Mouse (Mus musculus) embryonic facial prominence, embryonic 12.5 days (tissue): ENCODE results near the gene Plvap. TPM values are rescaled to one million over a fixed set of nuclear protein-coding genes. Genes with fewer than 3 reads are reported as not detected.

ENCODE experiments used
- ATAC-seq: fragments of 200-750 bp; cut with Nextera tagmentation; 2 replicates; pipeline ENCODE4 v1.8.0; 2017; ENCODE audit not compliant: insufficient number of reproducible peaks, insufficient read depth, low FRiP score, low TSS enrichment
- H3K27ac ChIP-seq: fragments of 300-500 bp; sonication (generic); 2 replicates; pipeline ENCODE4 v1.5.1; 2016; ENCODE audit warnings: mild to moderate bottlenecking
- H3K27me3 ChIP-seq: fragments of 300-500 bp; sonication (generic); 2 replicates; pipeline ENCODE4 v1.6.1; 2016; ENCODE audit warnings: mild to moderate bottlenecking, moderate library complexity
- H3K36me3 ChIP-seq: fragments of 300-500 bp; sonication (generic); 2 replicates; pipeline ENCODE4 v1.6.1; 2016; ENCODE audit warnings: mild to moderate bottlenecking
- H3K4me1 ChIP-seq: fragments of 300-500 bp; sonication (generic); 2 replicates; pipeline ENCODE4 v1.6.1; 2016
- H3K4me2 ChIP-seq: fragments of 300-500 bp; sonication (generic); replicated peaks from 2 replicates; pipeline ENCODE4 v1.6.1; 2016; ENCODE audit warnings: mild to moderate bottlenecking, moderate library complexity
- H3K4me3 ChIP-seq: fragments of 300-500 bp; sonication (generic); 2 replicates; pipeline ENCODE4 v1.5.1; 2016; ENCODE audit warnings: mild to moderate bottlenecking
- H3K9ac ChIP-seq: fragments of 300-500 bp; sonication (generic); 2 replicates; pipeline ENCODE4 v1.6.1; 2016; ENCODE audit warnings: mild to moderate bottlenecking, moderate library complexity
- H3K9me3 ChIP-seq: fragments of 300-500 bp; sonication (generic); 2 replicates; pipeline ENCODE4 v1.6.1; 2016; ENCODE audit warnings: mild to moderate bottlenecking, moderate library complexity
- WGBS: fragments of 180-500 bp; shearing (Covaris S2); methylation state at CpG from one replicate; pipeline ENCODE4 v1.1.7; 2016; 5-methylcytosine and 5-hydroxymethylcytosine counted together
- polyA plus RNA-seq: library from polyadenylated mRNA; unstranded; fragments of >200 nt; fragmentation: Nextera tagmentation; extraction: Ambion mirVana; gene quantifications from 2 replicates; pipeline ENCODE4 v1.2.1, GENCODE M21; 2016

The Plvap gene
- polyA plus RNA-seq, 1 experiment from 2014 or later: 62.2 TPM

GRCm38 (mm10) chr8:71470146-71470912 is 41.2 kb downstream of the Plvap start:
- no peaks in the 10 kb centered on the region for H3K27me3 ChIP-seq
- H3K4me2 ChIP-seq: peak overlapping the region; percentile 88
- H3K9ac ChIP-seq: peak overlapping the region; percentile 85
- no peak for ATAC-seq
- peaks cover 47% of the 10 kb centered on the region for H3K36me3 ChIP-seq
- WGBS: 82% methylated on average over 3 of the region's 3 CpGs
- no peaks in the 10 kb centered on the region for H3K9me3 ChIP-seq
- H3K27ac ChIP-seq: no peak overlapping the region
- H3K4me1 ChIP-seq: peaks cover 16% of the 10 kb centered on the region
- peak overlapping the region; percentile 90 for H3K4me3 ChIP-seq

DNA sequence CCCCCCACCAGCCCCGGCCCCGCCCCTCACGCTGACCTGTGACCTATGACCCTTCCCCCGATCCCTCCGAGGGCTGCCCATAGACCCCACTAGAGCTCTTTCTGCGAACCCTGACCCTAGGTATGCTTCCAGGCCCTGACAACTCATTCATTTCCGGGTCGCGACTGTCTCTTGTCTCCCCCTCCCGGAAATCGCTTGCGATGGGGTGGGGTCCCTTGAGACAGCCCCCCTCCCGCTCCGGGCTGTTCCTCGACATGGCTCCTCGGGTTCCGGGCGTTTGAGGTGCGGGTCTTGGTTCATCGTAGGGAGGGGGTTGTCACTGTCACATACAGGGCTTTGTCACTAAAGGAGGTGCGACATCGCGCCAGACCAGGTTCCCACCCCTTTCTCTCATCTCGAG is 42.1 kb downstream of the Plvap start:
- Histone ChIP-seq H3K4me2 (peak overlapping the region; percentile 88), H3K9me3 (no peaks in the 10 kb centered on the region), H3K4me3 (peak overlapping the region; percentile 90), H3K27ac (peak overlapping the region; percentile 67), H3K27me3 (no peaks in the 10 kb centered on the region), H3K9ac (peak overlapping the region; percentile 85), H3K36me3 (peaks cover 38% of the 10 kb centered on the region), H3K4me1 (peaks cover 18% of the 10 kb centered on the region)
- WGBS: under 1% methylated on average over 24 of the region's 24 CpGs
- peak; percentile 6; the same call in 1 of the 2 replicates for ATAC-seq

GRCm38 (mm10) chr8:71468916-71469315 is 42.6 kb downstream of the Plvap start, which contains the start of gene Dda1:
Dda1 (plus strand) TSS chr8:71469199.
- under 1% methylated on average over 52 of the region's 52 CpGs for WGBS
- Histone ChIP-seq H3K9ac (peak within 1 kb of the TSS; percentile 85), H3K36me3 (peaks cover 33% of the 10 kb centered on the region), H3K27ac (peak within 1 kb of the TSS; percentile 67), H3K4me1 (peaks cover 23% of the 10 kb centered on the region), H3K4me3 (peak within 1 kb of the TSS; percentile 90), H3K9me3 (no peaks in the 10 kb centered on the region), H3K27me3 (no peaks in the 10 kb centered on the region), H3K4me2 (peak within 1 kb of the TSS; percentile 88)
- ATAC-seq: peak; percentile 86

DNA sequence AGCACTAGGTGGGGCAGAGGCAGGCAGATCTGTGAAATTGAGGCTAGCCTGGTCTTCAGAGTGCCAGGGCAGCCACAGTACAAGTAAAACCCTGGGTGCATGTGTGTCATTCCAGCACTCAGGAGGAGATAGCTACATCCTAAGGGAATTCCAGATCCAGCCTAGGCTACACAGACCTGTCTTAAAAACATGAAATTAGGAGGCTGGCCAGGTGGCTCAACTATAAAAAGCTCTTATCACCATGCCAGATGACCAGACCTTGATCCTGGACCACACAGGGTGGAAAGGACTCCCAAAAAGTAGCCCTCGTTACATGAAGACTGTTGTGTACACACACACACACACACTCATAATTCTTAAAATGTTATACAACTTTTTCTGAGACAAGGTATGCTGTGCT is 43.6 kb downstream of the Plvap start:
- no peak overlapping the region for H3K4me2 ChIP-seq
- H3K36me3 ChIP-seq: peaks cover 24% of the 10 kb centered on the region
- H3K4me3 ChIP-seq: no peak overlapping the region
- no peak overlapping the region for H3K27ac ChIP-seq
- no peaks in the 10 kb centered on the region for H3K27me3 ChIP-seq
- no peaks in the 10 kb centered on the region for H3K9me3 ChIP-seq
- peaks cover 26% of the 10 kb centered on the region for H3K4me1 ChIP-seq
- no peak for ATAC-seq
- WGBS: 91% methylated on average over 1 of the region's 1 CpGs
- no peak overlapping the region for H3K9ac ChIP-seq

DNA sequence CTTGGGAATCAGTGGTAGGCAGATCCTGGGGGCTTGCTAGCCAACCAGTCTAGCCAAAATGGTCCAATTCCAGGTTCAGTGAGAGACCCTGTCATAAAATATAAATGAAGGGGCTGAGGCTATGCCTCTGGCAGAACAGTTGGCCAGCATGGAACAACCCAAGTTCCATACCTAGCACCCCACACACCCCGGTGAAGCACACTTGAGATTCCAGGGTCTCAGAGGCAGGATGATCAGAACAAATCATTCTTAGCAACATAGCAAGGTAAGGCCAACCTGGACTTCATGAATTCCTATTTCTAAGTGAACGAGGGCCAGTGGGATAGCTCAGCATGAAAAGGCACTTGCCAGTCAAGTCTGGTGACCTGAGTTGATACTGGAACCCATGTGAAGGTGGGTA is 44.4 kb downstream of the Plvap start:
- no peak for ATAC-seq
- H3K4me1 ChIP-seq: peaks cover 34% of the 10 kb centered on the region
- 91% methylated on average over 2 of the region's 2 CpGs for WGBS
- H3K27ac ChIP-seq: no peak overlapping the region
- peaks cover 16% of the 10 kb centered on the region for H3K36me3 ChIP-seq
- H3K9me3 ChIP-seq: no peaks in the 10 kb centered on the region
- no peak overlapping the region for H3K4me2 ChIP-seq
- H3K27me3 ChIP-seq: no peaks in the 10 kb centered on the region
- H3K9ac ChIP-seq: no peak overlapping the region
- H3K4me3 ChIP-seq: no peak overlapping the region

- H3K27ac ChIP-seq: no peak overlapping the region
- 92% methylated on average over 5 of the region's 5 CpGs for WGBS
- H3K4me3 ChIP-seq: no peak overlapping the region
- H3K36me3 ChIP-seq: peaks cover 11% of the 10 kb centered on the region
- no peaks in the 10 kb centered on the region for H3K9me3 ChIP-seq
- peaks cover 40% of the 10 kb centered on the region for H3K4me1 ChIP-seq
- no peak overlapping the region for H3K9ac ChIP-seq
- H3K4me2 ChIP-seq: peak overlapping the region; percentile 79; the same call in 1 of the 2 replicates
- H3K27me3 ChIP-seq: no peaks in the 10 kb centered on the region
- no peak for ATAC-seq
These were observed 45.4 kb downstream of the Plvap start for GRCm38 (mm10) chr8:71466198-71466597.

DNA sequence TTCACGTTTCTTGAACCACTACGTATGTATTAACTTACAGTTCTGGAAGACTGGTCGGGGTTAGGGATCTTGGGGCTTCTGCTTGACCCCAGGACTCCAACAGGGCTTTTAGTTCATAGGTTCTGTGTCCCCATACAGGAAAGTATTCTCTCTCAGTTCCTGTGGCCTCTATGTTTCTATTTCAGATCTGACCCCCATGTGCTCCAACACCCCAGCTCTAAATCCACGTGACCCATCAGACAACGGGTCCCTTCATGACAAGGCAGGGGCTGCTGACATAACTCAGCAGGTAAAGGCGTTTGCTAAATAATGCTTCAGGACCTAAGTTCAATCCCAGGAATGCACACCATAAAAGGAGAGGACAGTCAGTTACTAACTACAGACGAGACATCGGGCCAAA is 45.8 kb downstream of the Plvap start:
- Histone ChIP-seq H3K9me3 (no peaks in the 10 kb centered on the region), H3K36me3 (peaks cover 11% of the 10 kb centered on the region), H3K4me3 (peak overlapping the region; percentile 93), H3K27me3 (no peaks in the 10 kb centered on the region), H3K9ac (peak overlapping the region; percentile 65; the same call in 1 of the 2 replicates), H3K27ac (no peak overlapping the region), H3K4me1 (peaks cover 40% of the 10 kb centered on the region), H3K4me2 (peak overlapping the region; percentile 79)
- 83% methylated on average over 8 of the region's 8 CpGs for WGBS
- ATAC-seq: no peak

- peaks cover 32% of the 10 kb centered on the region for H3K4me1 ChIP-seq
- no peaks in the 10 kb centered on the region for H3K9me3 ChIP-seq
- H3K27ac ChIP-seq: peak within 1 kb of the TSS; percentile 74
- peak within 1 kb of the TSS; percentile 79 for H3K4me2 ChIP-seq
- ATAC-seq: peak; percentile 57
- no peaks in the 10 kb centered on the region for H3K27me3 ChIP-seq
- under 1% methylated on average over 59 of the region's 59 CpGs for WGBS
- peak within 1 kb of the TSS; percentile 82 for H3K9ac ChIP-seq
- peak within 1 kb of the TSS; percentile 93 for H3K4me3 ChIP-seq
- H3K36me3 ChIP-seq: peaks cover 17% of the 10 kb centered on the region
These were observed 46.7 kb downstream of the Plvap start, which contains the start of gene Mrpl34 for GRCm38 (mm10) chr8:71464513-71465500. Mrpl34 (plus strand) TSS chr8:71464959.

GRCm38 (mm10) chr8:71463188-71464033 is 48.1 kb downstream of the Plvap start, which contains the start of gene Abhd8:
Abhd8 (minus strand) TSS chr8:71463655.
- peak; percentile 86 for ATAC-seq
- peak within 1 kb of the TSS; percentile 82 for H3K9ac ChIP-seq
- H3K4me3 ChIP-seq: peak within 1 kb of the TSS; percentile 93
- H3K9me3 ChIP-seq: no peaks in the 10 kb centered on the region
- no peaks in the 10 kb centered on the region for H3K27me3 ChIP-seq
- peak within 1 kb of the TSS; percentile 74 for H3K27ac ChIP-seq
- H3K4me2 ChIP-seq: peak within 1 kb of the TSS; percentile 79
- WGBS: under 1% methylated on average over 55 of the region's 55 CpGs
- peaks cover 31% of the 10 kb centered on the region for H3K36me3 ChIP-seq
- peaks cover 30% of the 10 kb centered on the region for H3K4me1 ChIP-seq

GRCm38 (mm10) chr8:71462786-71463185 is 48.8 kb downstream of the Plvap start:
- WGBS: 6% methylated on average over 16 of the region's 16 CpGs
- Histone ChIP-seq H3K4me3 (peak overlapping the region; percentile 93), H3K27ac (no peak overlapping the region), H3K4me2 (peak overlapping the region; percentile 79), H3K4me1 (peaks cover 30% of the 10 kb centered on the region), H3K9ac (peak overlapping the region; percentile 82), H3K36me3 (peaks cover 36% of the 10 kb centered on the region), H3K27me3 (no peaks in the 10 kb centered on the region), H3K9me3 (no peaks in the 10 kb centered on the region)
- no peak for ATAC-seq

DNA sequence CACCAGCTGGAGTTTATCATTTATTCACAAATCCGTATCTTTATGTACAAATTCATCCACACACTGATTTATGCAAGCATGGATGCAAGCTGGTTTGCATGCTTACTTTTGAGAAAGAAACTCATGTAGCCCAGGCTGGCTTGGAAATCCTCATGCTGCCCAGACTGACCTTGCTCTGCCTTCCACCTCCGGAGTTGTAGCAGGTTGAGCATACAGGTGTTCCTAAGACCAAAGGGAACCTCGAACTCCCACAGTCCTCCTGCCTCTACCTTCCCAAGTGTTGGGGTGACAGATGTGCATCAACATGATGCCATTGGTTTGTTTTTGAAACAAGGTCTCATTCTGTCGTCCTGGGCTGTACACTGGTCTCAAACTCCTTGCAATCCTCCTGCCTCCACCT is 49.4 kb downstream of the Plvap start:
- H3K4me2 ChIP-seq: peak overlapping the region; percentile 79
- no peak for ATAC-seq
- H3K9me3 ChIP-seq: no peaks in the 10 kb centered on the region
- 73% methylated on average over 4 of the region's 4 CpGs for WGBS
- H3K27ac ChIP-seq: no peak overlapping the region
- H3K4me1 ChIP-seq: peaks cover 30% of the 10 kb centered on the region
- no peaks in the 10 kb centered on the region for H3K27me3 ChIP-seq
- H3K9ac ChIP-seq: peak overlapping the region; percentile 82
- peaks cover 42% of the 10 kb centered on the region for H3K36me3 ChIP-seq
- peak overlapping the region; percentile 93 for H3K4me3 ChIP-seq
